Mouse (Mus musculus): Measurements from ENCODE around the gene D430041D05Rik. TPM values are rescaled to one million over a fixed set of nuclear protein-coding genes. Genes with fewer than 3 reads are reported as not detected.

The D430041D05Rik gene
- polyA plus RNA-seq, 1 experiment from 2014 or later = 1.7 TPM

DNA sequence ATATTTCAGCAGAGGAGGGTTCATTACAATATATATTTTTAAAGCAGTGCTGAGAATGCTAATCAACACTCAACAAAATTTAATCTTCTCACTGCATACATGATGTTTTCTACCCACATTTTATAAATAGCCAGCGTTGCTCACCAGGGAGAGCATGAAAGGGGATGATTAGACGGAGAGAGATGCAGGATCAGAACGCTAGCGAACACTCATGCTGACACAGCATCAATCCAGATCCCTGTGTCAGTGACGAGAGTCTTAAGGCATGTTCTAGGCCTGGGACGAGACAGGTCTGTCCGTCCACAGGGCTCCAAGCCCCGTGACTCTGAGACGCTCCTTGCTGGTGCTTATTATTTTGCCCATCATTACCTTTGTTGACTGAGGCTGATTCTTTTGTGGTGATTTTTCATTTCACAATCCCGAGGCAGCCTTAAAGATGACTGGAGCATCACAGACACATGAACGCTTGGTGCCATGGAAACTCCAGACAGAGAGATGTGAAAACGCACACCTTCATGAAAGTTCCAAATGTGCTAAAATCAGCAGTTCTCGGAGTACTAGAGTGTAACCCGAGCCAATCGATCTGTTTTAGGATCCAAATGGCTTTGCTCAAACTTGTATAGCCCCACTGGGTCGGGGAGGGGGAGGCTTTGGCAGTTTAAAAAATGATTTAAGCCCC lies 83.6 kb downstream of the D430041D05Rik start:
- Histone ChIP-seq H3K4me1 (replicated peaks) (0 out of 2 replicates have a peak, but pooled peaks cover 3% of the 10 kb centered on the region), H3K27me3 (ENCODE audit: insufficient read depth, poor library complexity, severe bottlenecking) (no peaks in the 10 kb centered on the region), H3K4me3 (no peak overlapping the region), H3K27ac (no peak overlapping the region), H3K9me3 (no peaks in the 10 kb centered on the region), H3K36me3 (no peaks in the 10 kb centered on the region)
- DNase-seq (ENCODE audit: low spot score) = no peak
- WGBS = 88% methylated on average over 16 of the region's 16 CpGs

DNA sequence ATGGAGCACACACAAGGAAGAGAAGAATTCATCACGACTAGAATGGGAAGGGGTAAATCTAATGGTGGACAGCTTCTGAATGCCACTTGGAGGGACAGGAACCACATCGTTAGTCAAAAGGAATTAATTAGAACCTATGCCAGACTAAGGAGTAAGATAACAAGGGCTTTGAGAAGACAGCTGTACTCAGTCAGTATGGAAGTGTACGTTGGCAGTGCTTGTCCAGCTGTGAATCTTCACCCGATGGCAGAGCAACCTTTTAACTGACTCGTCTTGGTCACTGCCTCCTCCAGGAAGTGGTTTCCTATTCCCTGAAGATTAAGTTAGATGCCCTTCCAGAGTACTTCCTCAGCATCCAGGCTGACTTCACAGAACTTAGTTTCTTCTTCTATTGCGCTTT lies 87.0 kb downstream of the D430041D05Rik start:
- 88% methylated on average over 6 of the region's 6 CpGs for WGBS

DNA sequence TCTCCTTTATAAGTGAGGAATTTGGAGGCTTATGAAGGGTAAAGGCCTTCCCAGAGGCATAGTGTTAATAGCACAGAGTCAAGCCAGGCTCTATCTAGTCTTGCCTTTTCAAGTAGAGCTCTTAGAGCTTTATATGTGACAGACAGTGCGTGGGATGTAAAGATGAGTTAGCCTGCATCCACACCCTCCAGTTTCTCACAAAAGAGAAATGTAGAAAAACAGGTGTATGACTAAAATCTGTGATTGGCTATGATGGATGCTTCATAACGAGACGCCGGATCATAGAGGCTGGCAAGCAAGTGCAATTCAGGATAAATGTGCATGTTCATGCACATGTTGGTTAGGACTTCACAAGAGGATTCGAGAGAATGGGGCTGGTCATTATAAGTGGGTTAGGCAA lies 87.5 kb downstream of the D430041D05Rik start:
- H3K27ac ChIP-seq = no peak overlapping the region
- H3K36me3 ChIP-seq = no peaks in the 10 kb centered on the region
- 89% methylated on average over 5 of the region's 5 CpGs for WGBS
- no peak for DNase-seq (ENCODE audit: low spot score)
- H3K27me3 ChIP-seq (ENCODE audit: insufficient read depth, poor library complexity, severe bottlenecking) = no peaks in the 10 kb centered on the region
- H3K4me1 ChIP-seq (replicated peaks) = 0 out of 2 replicates have a peak, but pooled peaks cover 8% of the 10 kb centered on the region
- H3K9me3 ChIP-seq = no peaks in the 10 kb centered on the region
- H3K4me3 ChIP-seq = no peak overlapping the region

More for the DNA sequence above, 87.0 kb downstream of the D430041D05Rik start:
- 0 out of 2 replicates have a peak, but pooled peaks cover 6% of the 10 kb centered on the region for H3K4me1 ChIP-seq (replicated peaks)
- no peaks in the 10 kb centered on the region for H3K27me3 ChIP-seq (ENCODE audit: insufficient read depth, poor library complexity, severe bottlenecking)
- no peak overlapping the region for H3K4me3 ChIP-seq
- H3K27ac ChIP-seq = no peak overlapping the region
- H3K9me3 ChIP-seq = no peaks in the 10 kb centered on the region
- no peak for DNase-seq (ENCODE audit: low spot score)
- no peaks in the 10 kb centered on the region for H3K36me3 ChIP-seq

DNA sequence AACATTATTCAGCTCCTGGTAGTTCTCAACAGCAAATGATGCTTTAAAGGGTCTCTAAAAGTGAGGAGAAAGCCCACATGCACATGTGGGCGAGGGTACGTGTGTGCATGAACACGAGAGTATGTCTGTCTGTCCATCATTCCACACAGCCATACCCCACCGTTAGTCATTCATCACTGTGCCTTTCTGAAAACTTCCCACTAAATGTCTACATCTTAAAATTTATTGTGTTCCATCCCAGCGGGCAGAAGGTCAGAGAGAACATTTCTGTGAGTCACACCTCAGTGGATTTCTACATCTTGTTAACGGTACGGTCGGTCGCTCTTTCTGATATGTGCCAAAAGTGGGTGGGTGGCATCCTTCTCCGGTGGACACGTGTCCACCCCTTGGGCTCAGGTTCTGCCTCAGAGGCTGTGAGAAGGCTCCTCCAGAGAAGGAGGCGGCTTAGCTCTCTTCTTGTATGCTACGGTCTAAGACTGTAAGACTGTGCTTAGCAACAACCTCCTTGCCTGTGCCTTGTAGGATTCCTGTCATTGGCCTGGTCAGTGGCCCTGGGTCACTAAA lies 90.7 kb downstream of the D430041D05Rik start:
- Histone ChIP-seq H3K27ac (no peak overlapping the region), H3K27me3 (ENCODE audit: insufficient read depth, poor library complexity, severe bottlenecking) (no peaks in the 10 kb centered on the region), H3K4me1 (replicated peaks) (0 out of 2 replicates have a peak, but pooled peaks cover 11% of the 10 kb centered on the region), H3K9me3 (no peaks in the 10 kb centered on the region), H3K4me3 (no peak overlapping the region), H3K36me3 (no peaks in the 10 kb centered on the region)
- no peak for DNase-seq (ENCODE audit: low spot score)
- 87% methylated on average over 13 of the region's 13 CpGs for WGBS

DNA sequence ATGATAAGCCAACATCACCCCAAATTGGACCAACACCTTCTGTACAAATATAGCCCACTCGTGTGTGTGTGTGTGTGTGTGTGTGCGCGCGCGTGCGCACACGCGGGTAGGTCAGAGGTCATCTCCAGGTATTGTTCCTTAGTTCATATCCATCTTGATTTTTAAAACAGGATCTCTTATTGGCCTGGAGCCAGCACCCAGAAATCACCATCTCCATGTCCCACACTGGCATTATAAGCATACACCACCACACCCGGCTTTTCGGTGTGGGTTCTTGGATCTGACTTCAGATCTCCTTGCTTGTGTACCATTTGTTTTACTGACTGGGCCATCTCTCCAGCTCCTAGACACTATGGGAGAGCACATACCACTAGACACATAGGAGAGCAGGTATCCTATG lies 91.4 kb downstream of the D430041D05Rik start:
- no peak for DNase-seq (ENCODE audit: low spot score)
- Histone ChIP-seq H3K27me3 (ENCODE audit: insufficient read depth, poor library complexity, severe bottlenecking) (no peaks in the 10 kb centered on the region), H3K36me3 (no peaks in the 10 kb centered on the region), H3K4me1 (replicated peaks) (0 out of 2 replicates have a peak, but pooled peaks cover 11% of the 10 kb centered on the region), H3K4me3 (no peak overlapping the region), H3K27ac (no peak overlapping the region), H3K9me3 (no peaks in the 10 kb centered on the region)
- WGBS = 97% methylated on average over 10 of the region's 10 CpGs

DNA sequence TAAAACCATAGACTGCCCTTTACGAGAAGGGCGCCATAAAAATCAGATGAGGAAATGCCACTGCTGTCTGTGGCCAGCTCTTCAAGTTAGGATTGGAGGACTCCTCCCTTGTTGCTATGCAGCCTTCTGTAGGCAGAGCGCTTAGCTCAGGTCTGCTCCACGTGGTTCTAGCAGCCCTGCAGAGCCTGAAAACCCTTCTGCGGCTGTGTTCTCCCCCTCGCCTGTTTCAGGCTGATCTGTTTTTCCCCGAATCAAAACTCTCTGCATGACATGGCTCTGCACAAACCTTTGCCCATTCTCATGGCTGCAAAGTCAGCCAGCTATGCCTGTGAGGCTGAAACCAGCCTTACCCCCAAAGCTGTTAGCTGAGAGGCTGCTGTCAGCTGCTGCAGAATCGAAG lies 91.9 kb downstream of the D430041D05Rik start:
- Histone ChIP-seq H3K27me3 (ENCODE audit: insufficient read depth, poor library complexity, severe bottlenecking) (no peaks in the 10 kb centered on the region), H3K4me1 (replicated peaks) (0 out of 2 replicates have a peak, but pooled peaks cover 11% of the 10 kb centered on the region), H3K36me3 (no peaks in the 10 kb centered on the region), H3K9me3 (no peaks in the 10 kb centered on the region), H3K4me3 (no peak overlapping the region), H3K27ac (no peak overlapping the region)
- 63% methylated on average over 8 of the region's 8 CpGs for WGBS
- DNase-seq (ENCODE audit: low spot score) = no peak

DNA sequence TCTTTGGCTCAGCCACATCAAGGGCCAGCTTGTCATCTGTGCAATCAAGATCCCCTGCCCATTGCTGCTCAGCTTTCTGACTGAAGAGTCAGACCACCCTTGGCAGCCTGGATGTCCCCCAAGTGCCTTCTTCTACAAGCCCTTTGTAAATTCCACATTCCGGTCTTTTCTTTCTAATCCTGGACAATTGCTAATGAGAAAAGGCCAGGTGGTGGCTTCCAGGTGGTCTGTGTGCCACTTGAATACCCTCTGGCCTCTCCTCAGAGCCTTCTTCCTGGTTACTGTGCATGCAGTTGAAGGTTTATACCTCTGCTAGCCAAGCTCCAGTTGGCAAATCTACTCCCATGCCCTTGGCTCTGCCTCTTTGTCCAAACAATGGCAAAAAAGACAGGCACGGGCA lies 92.6 kb downstream of the D430041D05Rik start:
- Histone ChIP-seq H3K4me3 (no peak overlapping the region), H3K27ac (no peak overlapping the region), H3K36me3 (no peaks in the 10 kb centered on the region), H3K4me1 (replicated peaks) (0 out of 2 replicates have a peak, but pooled peaks cover 11% of the 10 kb centered on the region), H3K27me3 (ENCODE audit: insufficient read depth, poor library complexity, severe bottlenecking) (no peaks in the 10 kb centered on the region), H3K9me3 (no peaks in the 10 kb centered on the region)
- no peak for DNase-seq (ENCODE audit: low spot score)
- WGBS = 82% methylated on average over 2 of the region's 2 CpGs

DNA sequence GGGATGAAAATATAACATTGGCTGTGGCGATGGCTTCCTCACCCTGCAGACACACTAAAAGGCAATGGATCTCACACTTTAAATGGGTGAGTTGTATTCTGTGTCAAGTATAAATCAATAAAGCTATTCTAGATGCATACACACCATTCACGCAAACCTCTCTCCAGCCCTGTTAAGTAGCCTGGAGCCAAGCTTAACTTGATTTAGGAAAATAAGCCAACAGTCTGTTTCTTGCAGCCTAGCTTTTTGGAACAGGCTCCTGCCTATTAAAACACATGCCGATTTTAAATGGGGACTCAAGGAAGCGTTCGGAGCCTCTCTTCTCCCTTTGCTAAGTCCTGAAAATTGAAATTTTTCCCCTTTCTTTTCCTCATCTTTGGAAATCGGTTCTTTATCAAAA lies 93.2 kb downstream of the D430041D05Rik start:
- 84% methylated on average over 6 of the region's 6 CpGs for WGBS
- Histone ChIP-seq H3K4me1 (replicated peaks) (0 out of 2 replicates have a peak, but pooled peaks cover 11% of the 10 kb centered on the region), H3K4me3 (no peak overlapping the region), H3K36me3 (no peaks in the 10 kb centered on the region), H3K27me3 (ENCODE audit: insufficient read depth, poor library complexity, severe bottlenecking) (no peaks in the 10 kb centered on the region), H3K27ac (no peak overlapping the region), H3K9me3 (no peaks in the 10 kb centered on the region)
- no peak for DNase-seq (ENCODE audit: low spot score)

DNA sequence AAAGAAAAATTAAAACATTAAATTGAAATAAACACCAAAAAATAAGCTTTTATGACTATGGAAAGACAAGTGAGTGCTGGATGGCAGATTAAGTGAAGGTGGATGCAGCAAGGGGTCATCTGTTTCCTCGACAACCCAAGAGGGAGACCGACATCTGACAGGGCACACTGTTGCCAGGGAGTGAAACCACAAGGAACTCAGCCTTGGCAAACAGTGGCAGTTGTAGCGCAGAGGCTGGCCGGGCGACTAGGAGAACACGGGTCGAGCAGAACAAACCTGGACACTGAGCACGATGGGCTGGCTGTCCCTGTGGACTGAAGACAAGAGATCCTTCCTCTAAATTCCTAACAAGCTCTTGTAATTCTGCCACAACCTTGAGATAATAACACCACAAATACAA lies 94.3 kb downstream of the D430041D05Rik start:
- Histone ChIP-seq H3K36me3 (no peaks in the 10 kb centered on the region), H3K27me3 (ENCODE audit: insufficient read depth, poor library complexity, severe bottlenecking) (no peaks in the 10 kb centered on the region), H3K4me1 (replicated peaks) (0 out of 2 replicates have a peak, but pooled peaks cover 11% of the 10 kb centered on the region), H3K4me3 (no peak overlapping the region), H3K27ac (no peak overlapping the region), H3K9me3 (no peaks in the 10 kb centered on the region)
- WGBS = 82% methylated on average over 8 of the region's 8 CpGs
- no peak for DNase-seq (ENCODE audit: low spot score)

DNA sequence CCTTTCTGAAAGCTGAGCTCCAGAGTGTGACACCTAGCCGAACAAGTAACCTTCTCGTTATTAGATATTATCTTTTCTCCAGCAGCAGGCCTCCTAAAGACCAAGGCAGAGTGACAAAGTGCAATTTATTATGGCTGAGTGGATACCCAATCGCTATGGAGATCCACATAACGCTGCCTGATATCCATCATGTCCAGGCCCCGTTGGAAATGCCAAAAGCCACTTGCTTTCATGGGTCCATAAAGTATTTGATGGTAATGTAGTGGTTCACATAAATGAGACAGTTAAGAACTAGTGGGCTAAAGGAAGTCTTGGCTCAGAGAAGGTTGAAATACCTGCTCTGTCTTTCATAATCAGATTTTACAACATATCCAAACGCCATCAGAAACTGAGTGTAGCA lies 97.6 kb downstream of the D430041D05Rik start:
- Histone ChIP-seq H3K27ac (no peak overlapping the region), H3K4me1 (replicated peaks) (0 out of 2 replicates have a peak, but pooled peaks cover 5% of the 10 kb centered on the region), H3K9me3 (no peaks in the 10 kb centered on the region), H3K4me3 (no peak overlapping the region), H3K27me3 (ENCODE audit: insufficient read depth, poor library complexity, severe bottlenecking) (no peaks in the 10 kb centered on the region), H3K36me3 (no peaks in the 10 kb centered on the region)
- no peak for DNase-seq (ENCODE audit: low spot score)
- 86% methylated on average over 6 of the region's 6 CpGs for WGBS

DNA sequence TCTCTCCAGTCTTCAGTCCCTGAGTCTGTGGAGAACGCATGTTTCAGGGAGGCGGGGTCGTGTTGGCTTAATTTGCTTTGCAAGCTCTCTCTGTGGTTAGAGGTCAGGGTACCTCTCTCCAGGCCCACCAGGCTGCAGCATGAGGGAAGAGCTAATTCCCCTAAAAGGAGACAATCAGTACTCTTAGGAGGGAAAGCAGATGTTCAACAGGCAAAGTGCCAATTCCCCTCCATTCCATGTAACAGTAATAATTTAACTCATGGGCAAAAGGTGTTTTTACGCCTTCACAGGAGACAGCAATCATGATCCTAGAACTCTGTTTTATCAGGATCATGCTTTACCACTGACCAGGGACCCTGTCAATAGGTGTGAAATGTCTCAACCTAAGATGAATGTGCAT lies 103.7 kb downstream of the D430041D05Rik start:
- no peak for DNase-seq (ENCODE audit: low spot score)
- WGBS = 79% methylated on average over 4 of the region's 4 CpGs

DNA sequence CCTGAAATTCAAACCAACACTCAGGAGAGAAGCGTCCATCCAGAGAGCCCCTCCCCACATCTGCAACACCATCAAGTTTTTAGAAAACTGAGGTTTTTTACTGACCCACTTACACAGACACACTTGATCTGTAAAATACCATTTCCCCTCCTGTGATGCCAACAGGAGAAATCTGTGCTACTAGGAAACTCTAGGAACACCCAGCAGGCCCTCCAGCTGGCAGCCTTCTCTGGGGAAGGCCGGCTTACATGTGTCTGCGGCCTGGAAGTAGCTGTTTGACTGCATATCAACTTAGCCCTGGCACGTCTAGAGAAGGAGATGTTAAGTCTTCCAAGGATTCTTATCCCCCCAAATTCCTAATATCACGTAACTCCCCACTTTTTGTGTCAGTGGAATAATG lies 105.1 kb downstream of the D430041D05Rik start:
- WGBS = 83% methylated on average over 5 of the region's 5 CpGs
- no peak for DNase-seq (ENCODE audit: low spot score)
- no peaks in the 10 kb centered on the region for H3K27me3 ChIP-seq (ENCODE audit: insufficient read depth, poor library complexity, severe bottlenecking)

More for the DNA sequence above, 103.7 kb downstream of the D430041D05Rik start:
- Histone ChIP-seq H3K4me3 (no peak overlapping the region), H3K36me3 (no peaks in the 10 kb centered on the region), H3K27ac (no peak overlapping the region), H3K27me3 (ENCODE audit: insufficient read depth, poor library complexity, severe bottlenecking) (no peaks in the 10 kb centered on the region), H3K4me1 (replicated peaks) (no peaks in the 10 kb centered on the region), H3K9me3 (no peaks in the 10 kb centered on the region)

DNA sequence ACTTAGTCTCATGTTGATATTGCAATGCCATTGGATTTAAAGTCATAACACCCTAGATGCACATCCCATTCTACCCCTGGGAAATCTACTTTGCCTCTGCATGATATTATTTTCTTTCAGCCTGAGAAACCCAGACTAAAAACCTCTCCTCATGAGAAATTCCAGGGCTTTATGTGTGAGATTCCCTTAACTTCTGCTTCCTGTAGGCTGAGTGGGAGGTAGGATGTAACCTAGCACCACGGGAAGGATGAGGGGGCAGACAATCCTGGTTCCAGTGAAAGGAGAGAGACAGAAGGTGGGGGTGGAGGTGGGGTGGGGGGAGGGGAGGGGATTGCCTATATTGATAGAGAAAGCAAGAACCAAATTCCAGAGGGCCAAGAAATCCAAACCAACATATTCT lies 110.9 kb downstream of the D430041D05Rik start:
- WGBS = 61% methylated on average over 1 of the region's 1 CpGs
- Histone ChIP-seq H3K4me1 (replicated peaks) (no peaks in the 10 kb centered on the region), H3K27ac (no peak overlapping the region), H3K9me3 (no peaks in the 10 kb centered on the region), H3K36me3 (no peaks in the 10 kb centered on the region), H3K4me3 (no peak overlapping the region), H3K27me3 (ENCODE audit: insufficient read depth, poor library complexity, severe bottlenecking) (no peaks in the 10 kb centered on the region)
- no peak for DNase-seq (ENCODE audit: low spot score)

More for the DNA sequence above, 105.1 kb downstream of the D430041D05Rik start:
- no peaks in the 10 kb centered on the region for H3K9me3 ChIP-seq
- H3K4me1 ChIP-seq (replicated peaks) = no peaks in the 10 kb centered on the region
- no peaks in the 10 kb centered on the region for H3K36me3 ChIP-seq
- H3K4me3 ChIP-seq = no peak overlapping the region
- H3K27ac ChIP-seq = no peak overlapping the region
